Mouse (Mus musculus): ENCODE measurements around the gene Emp2. TPM values are rescaled to one million over a fixed set of nuclear protein-coding genes. Genes with fewer than 3 reads are reported as not detected.
"Not testable (repeated sequence)": the region's sequence is repeated elsewhere in the genome, so short reads cannot be mapped to it uniquely, and the experiment has no call there.

The Emp2 gene
- polyA plus RNA-seq, 1 experiment = 22.3 TPM

DNA sequence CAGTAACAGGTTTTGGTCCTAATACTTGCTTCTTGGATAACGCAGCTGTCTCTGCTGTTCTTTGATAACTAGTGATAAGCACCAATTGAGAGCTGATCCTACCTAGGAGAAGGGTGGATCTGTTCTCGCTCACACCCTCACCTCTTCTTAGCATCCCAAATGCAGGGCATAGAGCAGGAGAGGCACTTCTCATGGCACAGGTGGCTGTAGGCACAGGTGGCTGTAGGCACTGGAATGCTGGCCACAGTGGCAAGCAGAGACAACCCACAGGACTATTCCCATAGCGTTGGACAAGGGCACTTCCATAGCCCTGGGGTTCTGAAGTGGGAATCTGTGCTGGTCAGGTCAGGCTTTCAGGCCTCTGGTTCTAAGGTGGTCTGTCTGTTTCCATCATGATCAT lies 31.9 kb downstream of the Emp2 start:
- TF ChIP-seq POLR2A (IDR thresholded peaks at IDR 0.05; ENCODE audit: low read depth, low read length) (no peak), CTCF (conservative IDR thresholded peaks at IDR 0.05; ENCODE audit: insufficient read depth, insufficient read length, low read depth, low read length) (no peak)
- Histone ChIP-seq H3K36me3 (ENCODE audit: control insufficient read depth, insufficient read depth, low read length) (no peaks in the 10 kb centered on the region), H3K27me3 (replicated peaks; ENCODE audit: control insufficient read depth, insufficient read depth, low read length) (no peaks in the 10 kb centered on the region), H3K27ac (ENCODE audit: insufficient read depth, low read depth, low read length) (no peak overlapping the region), H3K4me1 (ENCODE audit: control insufficient read depth, insufficient read depth, low read length) (no peaks in the 10 kb centered on the region), H3K4me3 (ENCODE audit: insufficient read depth, low read depth, low read length) (no peak overlapping the region)
- 91% methylated on average over 3 of the region's 3 CpGs for WGBS
- no peak for DNase-seq

DNA sequence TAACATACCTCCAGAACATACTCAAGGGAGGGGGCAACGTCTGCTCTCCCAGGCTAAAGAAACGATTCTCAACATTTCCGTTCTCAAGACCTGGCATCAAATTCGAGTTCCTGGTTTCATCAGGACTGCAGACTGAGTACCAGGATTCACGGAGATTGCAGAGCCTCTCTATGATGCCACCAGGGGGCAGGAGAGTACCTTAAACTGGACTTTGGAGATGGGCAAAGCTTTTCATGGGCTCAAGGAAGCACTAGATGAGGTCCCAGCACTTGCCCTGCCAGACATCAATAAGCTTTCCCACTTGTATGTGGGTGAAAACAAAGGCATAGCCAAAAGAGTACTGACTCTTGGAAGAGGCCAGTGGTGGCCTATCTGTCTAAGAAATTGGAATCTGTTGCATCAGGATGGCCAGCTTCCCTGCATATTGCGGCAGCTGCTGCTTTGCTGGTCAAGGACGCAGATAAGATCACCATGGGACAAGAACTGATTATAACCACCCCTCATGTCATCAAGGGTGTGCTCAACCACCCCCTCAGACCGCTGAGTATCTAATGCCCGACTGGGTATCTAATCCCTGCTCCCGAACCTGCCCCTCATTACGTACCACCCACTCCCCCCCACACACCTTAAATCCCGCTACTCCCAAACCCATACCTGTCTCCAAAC lies 33.3 kb downstream of the Emp2 start:
- WGBS = 42% methylated on average over 12 of the region's 12 CpGs
- TF ChIP-seq POLR2A (IDR thresholded peaks at IDR 0.05; ENCODE audit: low read depth, low read length) (no peak), CTCF (conservative IDR thresholded peaks at IDR 0.05; ENCODE audit: insufficient read depth, insufficient read length, low read depth, low read length) (peak; percentile 95)
- peak; percentile 83 for DNase-seq
- Histone ChIP-seq H3K27ac (ENCODE audit: insufficient read depth, low read depth, low read length) (no peak overlapping the region), H3K27me3 (replicated peaks; ENCODE audit: control insufficient read depth, insufficient read depth, low read length) (no peaks in the 10 kb centered on the region), H3K4me3 (ENCODE audit: insufficient read depth, low read depth, low read length) (no peak overlapping the region), H3K4me1 (ENCODE audit: control insufficient read depth, insufficient read depth, low read length) (no peaks in the 10 kb centered on the region), H3K36me3 (ENCODE audit: control insufficient read depth, insufficient read depth, low read length) (no peaks in the 10 kb centered on the region)

DNA sequence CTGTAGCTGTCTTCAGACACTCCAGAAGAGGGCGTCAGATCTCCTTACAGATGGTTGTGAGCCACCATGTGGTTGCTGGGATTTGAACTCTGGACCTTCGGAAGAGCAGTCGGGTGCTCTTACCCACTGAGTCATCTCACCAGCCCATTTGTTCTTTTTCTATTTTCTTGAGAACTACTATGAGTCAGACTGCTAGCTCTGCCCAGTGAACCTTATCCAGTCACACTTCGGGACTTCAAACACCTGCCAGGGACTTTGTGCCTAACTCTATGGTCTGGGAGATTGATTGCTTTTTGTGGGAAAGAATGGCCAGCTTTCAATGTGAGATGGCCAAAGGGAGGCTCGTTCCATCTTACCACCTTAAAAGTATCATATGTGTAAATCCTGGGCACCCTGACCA lies 37.0 kb downstream of the Emp2 start:
- DNase-seq = peak; percentile 51
- H3K36me3 ChIP-seq (ENCODE audit: control insufficient read depth, insufficient read depth, low read length); H3K4me3 ChIP-seq (ENCODE audit: insufficient read depth, low read depth, low read length); H3K27ac ChIP-seq (ENCODE audit: insufficient read depth, low read depth, low read length); H3K4me1 ChIP-seq (ENCODE audit: control insufficient read depth, insufficient read depth, low read length); H3K27me3 ChIP-seq (replicated peaks; ENCODE audit: control insufficient read depth, insufficient read depth, low read length): not testable (repeated sequence)
- 40% methylated on average over 5 of the region's 5 CpGs for WGBS

DNA sequence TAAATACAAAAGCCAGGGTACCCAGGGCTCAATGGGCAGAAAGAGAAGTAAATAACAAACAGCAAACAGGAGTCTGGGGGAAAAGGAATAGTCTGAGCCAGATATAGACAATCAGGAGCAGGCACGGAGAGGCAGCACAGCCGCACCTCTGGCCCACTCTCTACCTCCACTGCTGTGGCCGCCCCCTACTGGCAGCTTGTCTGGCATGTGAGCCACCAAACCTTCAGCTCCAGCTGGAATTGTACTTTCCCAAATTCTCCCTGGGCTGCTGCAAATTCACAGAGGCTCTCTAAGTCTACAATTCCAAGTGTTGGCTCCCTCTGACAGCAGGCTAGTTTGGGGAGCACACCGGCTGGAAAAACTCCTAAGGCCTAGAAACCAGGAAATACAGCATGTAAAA lies 39.3 kb downstream of the Emp2 start:
- Histone ChIP-seq H3K27ac (ENCODE audit: insufficient read depth, low read depth, low read length) (no peak overlapping the region), H3K36me3 (ENCODE audit: control insufficient read depth, insufficient read depth, low read length) (no peaks in the 10 kb centered on the region), H3K4me3 (ENCODE audit: insufficient read depth, low read depth, low read length) (no peak overlapping the region), H3K27me3 (replicated peaks; ENCODE audit: control insufficient read depth, insufficient read depth, low read length) (no peaks in the 10 kb centered on the region; the same call in 1 of the 2 replicates), H3K4me1 (ENCODE audit: control insufficient read depth, insufficient read depth, low read length) (no peaks in the 10 kb centered on the region)
- TF ChIP-seq CTCF (conservative IDR thresholded peaks at IDR 0.05; ENCODE audit: insufficient read depth, insufficient read length, low read depth, low read length) (peak; percentile 38), POLR2A (IDR thresholded peaks at IDR 0.05; ENCODE audit: low read depth, low read length) (no peak)
- no peak for DNase-seq
- 58% methylated on average over 4 of the region's 4 CpGs for WGBS

DNA sequence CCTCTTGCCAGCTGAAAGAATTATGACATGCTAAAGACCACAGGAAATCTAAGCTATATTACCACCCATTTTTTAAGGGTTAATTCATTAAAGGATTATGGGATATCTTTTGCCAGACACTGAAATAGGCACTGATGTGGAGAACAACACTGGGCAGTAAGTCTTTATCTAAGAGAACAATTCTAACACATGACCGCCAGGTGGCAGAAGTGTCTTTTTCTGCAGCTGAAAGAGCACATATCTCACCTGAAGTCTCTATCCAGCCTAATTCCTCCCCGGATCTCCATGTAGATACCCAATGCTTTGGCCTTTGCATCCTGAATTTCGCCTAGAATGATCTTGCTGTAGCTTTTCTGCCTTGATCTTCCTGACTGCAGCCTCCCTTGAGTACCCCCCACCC lies 41.5 kb downstream of the Emp2 start:
- DNase-seq = peak; percentile 48
- Histone ChIP-seq H3K27ac (ENCODE audit: insufficient read depth, low read depth, low read length) (no peak overlapping the region), H3K4me1 (ENCODE audit: control insufficient read depth, insufficient read depth, low read length) (no peaks in the 10 kb centered on the region), H3K27me3 (replicated peaks; ENCODE audit: control insufficient read depth, insufficient read depth, low read length) (no peaks in the 10 kb centered on the region; the same call in 1 of the 2 replicates), H3K36me3 (ENCODE audit: control insufficient read depth, insufficient read depth, low read length) (no peaks in the 10 kb centered on the region), H3K4me3 (ENCODE audit: insufficient read depth, low read depth, low read length) (no peak overlapping the region)
- WGBS = 19% methylated on average over 3 of the region's 3 CpGs
- TF ChIP-seq CTCF (conservative IDR thresholded peaks at IDR 0.05; ENCODE audit: insufficient read depth, insufficient read length, low read depth, low read length) (peak; percentile 33), POLR2A (IDR thresholded peaks at IDR 0.05; ENCODE audit: low read depth, low read length) (no peak)

DNA sequence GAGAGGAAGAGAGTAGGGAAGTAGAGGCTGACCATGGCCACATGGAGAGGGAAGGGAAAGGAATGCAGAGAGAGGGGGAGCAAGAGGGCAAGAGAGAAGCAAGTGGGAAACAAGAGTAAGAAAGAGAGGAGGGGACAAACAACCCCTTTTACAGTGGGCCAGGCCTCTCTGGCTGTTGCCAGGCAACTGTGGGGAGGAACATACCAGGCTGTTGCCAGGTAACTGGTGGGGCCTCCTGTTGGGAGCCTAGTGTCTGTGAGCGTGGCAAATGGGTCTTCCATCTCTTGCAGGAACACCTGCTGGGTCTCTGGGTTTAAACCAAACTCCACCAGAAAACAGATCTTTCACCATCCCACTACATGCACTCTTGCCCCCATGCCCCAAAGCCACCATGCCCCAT lies 59.8 kb downstream of the Emp2 start:
- H3K27me3 ChIP-seq (replicated peaks; ENCODE audit: control insufficient read depth, insufficient read depth, low read length) = no peaks in the 10 kb centered on the region
- WGBS = 58% methylated on average over 1 of the region's 1 CpGs
- DNase-seq = no peak
- TF ChIP-seq POLR2A (IDR thresholded peaks at IDR 0.05; ENCODE audit: low read depth, low read length) (no peak), CTCF (conservative IDR thresholded peaks at IDR 0.05; ENCODE audit: insufficient read depth, insufficient read length, low read depth, low read length) (no peak)
- H3K36me3 ChIP-seq (ENCODE audit: control insufficient read depth, insufficient read depth, low read length) = no peaks in the 10 kb centered on the region
- H3K27ac ChIP-seq (ENCODE audit: insufficient read depth, low read depth, low read length) = no peak overlapping the region
- H3K4me3 ChIP-seq (ENCODE audit: insufficient read depth, low read depth, low read length) = no peak overlapping the region
- no peaks in the 10 kb centered on the region for H3K4me1 ChIP-seq (ENCODE audit: control insufficient read depth, insufficient read depth, low read length)

DNA sequence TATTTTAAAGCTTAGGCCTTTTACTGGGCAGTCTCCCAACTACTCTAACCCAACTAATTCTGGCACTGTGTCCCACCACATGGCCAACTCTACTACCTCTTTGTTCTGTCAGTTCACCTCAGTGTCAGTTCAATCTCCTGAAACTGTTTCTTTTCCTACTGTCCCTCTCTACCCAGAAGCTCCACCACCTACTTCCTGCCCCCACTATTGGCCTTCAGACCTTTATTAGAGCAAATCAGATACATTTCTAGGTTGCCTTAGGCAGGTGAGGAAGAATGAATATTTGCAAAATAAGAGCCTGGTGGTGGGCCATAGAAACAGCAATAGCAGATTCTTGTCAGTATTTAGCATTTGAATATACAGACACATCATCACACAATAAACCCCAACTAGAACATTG lies 77.2 kb downstream of the Emp2 start:
- Histone ChIP-seq H3K4me3 (ENCODE audit: insufficient read depth, low read depth, low read length) (no peak overlapping the region), H3K27me3 (replicated peaks; ENCODE audit: control insufficient read depth, insufficient read depth, low read length) (no peaks in the 10 kb centered on the region), H3K4me1 (ENCODE audit: control insufficient read depth, insufficient read depth, low read length) (no peaks in the 10 kb centered on the region), H3K27ac (ENCODE audit: insufficient read depth, low read depth, low read length) (no peak overlapping the region), H3K36me3 (ENCODE audit: control insufficient read depth, insufficient read depth, low read length) (no peaks in the 10 kb centered on the region)
- DNase-seq = no peak
- TF ChIP-seq POLR2A (IDR thresholded peaks at IDR 0.05; ENCODE audit: low read depth, low read length) (no peak), CTCF (conservative IDR thresholded peaks at IDR 0.05; ENCODE audit: insufficient read depth, insufficient read length, low read depth, low read length) (no peak)

Other genes starting within 250 kb of the Emp2 start
- gene Rpl39l, start 143.7 kb downstream of the Emp2 start, polyA plus RNA-seq (2012; rRNA removed) = not detected in 2 replicates
- 0.24 and 0.25 TPM in 2 replicates for gene Atf7ip2, start 121.3 kb downstream of the Emp2 start, polyA plus RNA-seq (2012; rRNA removed)
- 0.64 and 0.77 TPM in 2 replicates for gene Tekt5, start 81.5 kb upstream of the Emp2 start, polyA plus RNA-seq (2012; rRNA removed)
- gene Nubp1, start 98.0 kb upstream of the Emp2 start, polyA plus RNA-seq (2012; rRNA removed) = 28.1 and 30.5 TPM in 2 replicates
- 0.75 and 0.84 TPM in 2 replicates for gene Tvp23a, start 133.4 kb upstream of the Emp2 start, polyA plus RNA-seq (2012; rRNA removed)
- gene Ciita, start 166.1 kb upstream of the Emp2 start, polyA plus RNA-seq (2012; rRNA removed) = 2.8 and 5.3 TPM in 2 replicates
- gene Dexi, start 229.1 kb upstream of the Emp2 start, polyA plus RNA-seq (2012; rRNA removed) = 40.0 and 41.0 TPM in 2 replicates
- 15.7 and 16.8 TPM in 2 replicates for gene Clec16a, start 231.4 kb upstream of the Emp2 start, polyA plus RNA-seq (2012; rRNA removed)